Mouse (Mus musculus) forebrain, embryonic 11.5 days (tissue): ENCODE data around the gene Ccdc148. TPM values are rescaled to one million over a fixed set of nuclear protein-coding genes. Genes with fewer than 3 reads are reported as not detected.

ENCODE experiments used
- ATAC-seq: fragments of 200-750 bp; cut with Nextera tagmentation; replicated peaks from 2 replicates; pipeline ENCODE4 v1.8.0; 2017; ENCODE audit warnings: moderate TSS enrichment; ENCODE audit not compliant: low FRiP score
- DNase-seq: peaks from one replicate; pipeline ENCODE4 v3.0.0-alpha.2; 2017; ENCODE audit warnings: low spot score
- H3K27ac ChIP-seq: fragments of 300-500 bp; sonication (generic); 2 replicates; pipeline ENCODE4 v1.5.1; 2014; ENCODE audit warnings: low read depth, low read length
- H3K27me3 ChIP-seq: fragments of 300-500 bp; sonication (generic); 2 replicates; pipeline ENCODE4 v1.6.1; 2014; ENCODE audit warnings: mild to moderate bottlenecking, low read length, mixed read lengths; ENCODE audit not compliant: control insufficient read depth, insufficient read depth
- H3K36me3 ChIP-seq: fragments of 300-500 bp; sonication (generic); 2 replicates; pipeline ENCODE4 v1.6.1; 2014; ENCODE audit warnings: mild to moderate bottlenecking, low read length, moderate library complexity, mixed read lengths; ENCODE audit not compliant: control insufficient read depth, insufficient read depth
- H3K4me1 ChIP-seq: fragments of 300-500 bp; sonication (generic); replicated peaks from 2 replicates; pipeline ENCODE4 v1.6.1; 2014; ENCODE audit warnings: low read length, mixed read lengths; ENCODE audit not compliant: control insufficient read depth, insufficient read depth
- H3K4me2 ChIP-seq: fragments of 300-500 bp; sonication (generic); 2 replicates; pipeline ENCODE4 v1.6.1; 2014; ENCODE audit warnings: low read depth, mild to moderate bottlenecking, low read length, moderate library complexity, mixed read lengths; ENCODE audit not compliant: severe bottlenecking
- H3K4me3 ChIP-seq: fragments of 300-500 bp; sonication (generic); 2 replicates; pipeline ENCODE4 v1.5.1; 2014; ENCODE audit warnings: low read depth, low read length
- H3K9ac ChIP-seq: fragments of 300-500 bp; sonication (generic); 2 replicates; pipeline ENCODE4 v1.6.1; 2014; ENCODE audit warnings: low read length
- H3K9me3 ChIP-seq: fragments of 300-500 bp; sonication (generic); 2 replicates; pipeline ENCODE4 v1.6.1; 2016; ENCODE audit warnings: low read length, mixed read lengths; ENCODE audit not compliant: control insufficient read depth
- WGBS: fragments of 180-500 bp; shearing (Covaris S2); extraction: QIAGEN DNeasy Blood & Tissue Kit; methylation state at CpG from one replicate; pipeline ENCODE4 v1.1.7; 2014; 5-methylcytosine and 5-hydroxymethylcytosine counted together
- polyA plus RNA-seq: library from polyadenylated mRNA; unstranded; fragments of >200 nt; fragmentation: Nextera tagmentation; extraction: Ambion mirVana; gene quantifications from 2 replicates; pipeline ENCODE4 v1.2.1, GENCODE M21; 2014

Ccdc148 gene
- 0.64 and 0.68 TPM in 2 replicates for polyA plus RNA-seq

- 0% methylated on average over 18 of the region's 37 CpGs for WGBS
- Histone ChIP-seq H3K9me3 (no peaks in the 10 kb centered on the region), H3K27me3 (no peaks in the 10 kb centered on the region), H3K4me1 (peaks cover 3% of the 10 kb centered on the region; the same call in 1 of the 2 replicates), H3K36me3 (no peaks in the 10 kb centered on the region), H3K4me3 (peak within 1 kb of the TSS; percentile 90), H3K27ac (peak within 1 kb of the TSS; percentile 75), H3K4me2 (peak within 1 kb of the TSS; percentile 78), H3K9ac (peak within 1 kb of the TSS; percentile 86)
- DNase-seq (peak; percentile 94), ATAC-seq (peak; percentile 97)
These were observed at the start of gene Ccdc148, which contains the start of gene Pkp4 for GRCm38 (mm10) chr2:59160605-59160963. TSS of gene Ccdc148 (minus strand) at chr2:59160683. TSS of gene Pkp4 (plus strand) at chr2:59160850.

GRCm38 (mm10) chr2:59208276-59208675, 47.8 kb upstream of the Ccdc148 start:
- Histone ChIP-seq H3K4me1 (0 out of 2 replicates have a peak, but pooled peaks cover 4% of the 10 kb centered on the region), H3K36me3 (no peaks in the 10 kb centered on the region), H3K27me3 (no peaks in the 10 kb centered on the region), H3K4me2 (no peak overlapping the region), H3K9me3 (no peaks in the 10 kb centered on the region), H3K4me3 (no peak overlapping the region), H3K27ac (no peak overlapping the region), H3K9ac (no peak overlapping the region)
- 91% methylated on average over 9 of the region's 9 CpGs for WGBS
- DNase-seq: no peak
- no peak for ATAC-seq

GRCm38 (mm10) chr2:59207725-59208124, 47.2 kb upstream of the Ccdc148 start:
- 55% methylated on average over 5 of the region's 5 CpGs for WGBS
- 0 out of 2 replicates have a peak, but pooled peaks cover 4% of the 10 kb centered on the region for H3K4me1 ChIP-seq
- no peaks in the 10 kb centered on the region for H3K27me3 ChIP-seq
- H3K4me3 ChIP-seq: no peak overlapping the region
- H3K4me2 ChIP-seq: no peak overlapping the region
- H3K36me3 ChIP-seq: no peaks in the 10 kb centered on the region
- H3K27ac ChIP-seq: no peak overlapping the region
- DNase-seq: no peak
- no peak overlapping the region for H3K9ac ChIP-seq
- H3K9me3 ChIP-seq: no peaks in the 10 kb centered on the region
- no peak for ATAC-seq

GRCm38 (mm10) chr2:59207240-59207639, 46.8 kb upstream of the Ccdc148 start:
- H3K9ac ChIP-seq: no peak overlapping the region
- H3K27me3 ChIP-seq: no peaks in the 10 kb centered on the region
- H3K36me3 ChIP-seq: no peaks in the 10 kb centered on the region
- H3K9me3 ChIP-seq: no peaks in the 10 kb centered on the region
- H3K4me3 ChIP-seq: no peak overlapping the region
- H3K27ac ChIP-seq: no peak overlapping the region
- H3K4me1 ChIP-seq: 0 out of 2 replicates have a peak, but pooled peaks cover 4% of the 10 kb centered on the region
- 81% methylated on average over 4 of the region's 4 CpGs for WGBS
- DNase-seq (no peak), ATAC-seq (no peak)
- H3K4me2 ChIP-seq: no peak overlapping the region

GRCm38 (mm10) chr2:59206190-59206589, 45.7 kb upstream of the Ccdc148 start:
- H3K36me3 ChIP-seq: no peaks in the 10 kb centered on the region
- H3K4me3 ChIP-seq: no peak overlapping the region
- no peaks in the 10 kb centered on the region for H3K27me3 ChIP-seq
- H3K4me1 ChIP-seq: 0 out of 2 replicates have a peak, but pooled peaks cover 4% of the 10 kb centered on the region
- no peak overlapping the region for H3K9ac ChIP-seq
- no peaks in the 10 kb centered on the region for H3K9me3 ChIP-seq
- DNase-seq: no peak
- no peak for ATAC-seq
- no peak overlapping the region for H3K27ac ChIP-seq
- H3K4me2 ChIP-seq: no peak overlapping the region
- WGBS: 96% methylated on average over 2 of the region's 2 CpGs

GRCm38 (mm10) chr2:59205092-59205491, 44.6 kb upstream of the Ccdc148 start:
- ATAC-seq: no peak
- no peak overlapping the region for H3K27ac ChIP-seq
- no peak overlapping the region for H3K9ac ChIP-seq
- H3K9me3 ChIP-seq: no peaks in the 10 kb centered on the region
- H3K4me2 ChIP-seq: no peak overlapping the region
- H3K36me3 ChIP-seq: no peaks in the 10 kb centered on the region
- H3K27me3 ChIP-seq: no peaks in the 10 kb centered on the region
- DNase-seq: no peak
- 90% methylated on average over 9 of the region's 9 CpGs for WGBS
- 0 out of 2 replicates have a peak, but pooled peaks cover 4% of the 10 kb centered on the region for H3K4me1 ChIP-seq
- no peak overlapping the region for H3K4me3 ChIP-seq

- Histone ChIP-seq H3K27ac (no peak overlapping the region), H3K4me2 (no peak overlapping the region), H3K36me3 (no peaks in the 10 kb centered on the region), H3K4me1 (0 out of 2 replicates have a peak, but pooled peaks cover 4% of the 10 kb centered on the region), H3K27me3 (no peaks in the 10 kb centered on the region), H3K4me3 (no peak overlapping the region), H3K9ac (no peak overlapping the region), H3K9me3 (no peaks in the 10 kb centered on the region)
- no peak for DNase-seq
- no peak for ATAC-seq
- 75% methylated on average over 3 of the region's 3 CpGs for WGBS
These were observed 43.3 kb upstream of the Ccdc148 start for GRCm38 (mm10) chr2:59203627-59204425.

GRCm38 (mm10) chr2:59202930-59203329, 42.4 kb upstream of the Ccdc148 start:
- Histone ChIP-seq H3K9ac (no peak overlapping the region), H3K36me3 (no peaks in the 10 kb centered on the region), H3K4me3 (no peak overlapping the region), H3K4me1 (0 out of 2 replicates have a peak, but pooled peaks cover 4% of the 10 kb centered on the region), H3K27ac (no peak overlapping the region), H3K4me2 (no peak overlapping the region), H3K9me3 (no peaks in the 10 kb centered on the region), H3K27me3 (no peaks in the 10 kb centered on the region)
- ATAC-seq: no peak
- WGBS: 86% methylated on average over 5 of the region's 5 CpGs
- no peak for DNase-seq
